Mouse (Mus musculus): ENCODE data around the gene Trarg1.

DNA sequence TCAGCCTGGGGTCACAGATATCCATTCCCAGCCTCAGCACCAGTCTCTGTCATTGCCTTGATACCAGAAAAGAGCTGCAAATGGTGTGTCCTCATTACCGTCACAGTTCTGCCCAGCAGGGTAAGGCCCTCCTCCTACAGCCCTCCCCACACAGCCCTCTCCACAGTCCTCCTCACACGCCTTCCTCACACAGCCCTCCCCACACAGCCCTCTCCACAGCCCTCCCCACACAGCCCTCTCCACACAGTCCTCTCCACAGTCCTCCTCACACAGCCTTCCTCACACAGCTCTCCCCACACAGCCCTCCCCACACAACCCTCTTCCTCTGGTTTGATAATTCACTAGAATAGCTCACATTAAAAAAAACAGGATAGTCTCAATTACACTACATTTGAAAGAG, 49.6 kb upstream of the Trarg1 start:
- no peak for TF ChIP-seq CTCF (conservative IDR thresholded peaks at IDR 0.05; ENCODE audit: low read length)
- TF ChIP-seq POU5F1 (IDR thresholded peaks at IDR 0.05; ENCODE audit: borderline replicate concordance, low read length) = no peak

All from E14TG2a.4 (cell line).